Mouse (Mus musculus): Measurements from ENCODE around the gene Prkn. TPM values are rescaled to one million over a fixed set of nuclear protein-coding genes. Genes with fewer than 3 reads are reported as not detected.

The Prkn gene
- polyA plus RNA-seq, 1 experiment from 2014 or later = 2.2 TPM

DNA sequence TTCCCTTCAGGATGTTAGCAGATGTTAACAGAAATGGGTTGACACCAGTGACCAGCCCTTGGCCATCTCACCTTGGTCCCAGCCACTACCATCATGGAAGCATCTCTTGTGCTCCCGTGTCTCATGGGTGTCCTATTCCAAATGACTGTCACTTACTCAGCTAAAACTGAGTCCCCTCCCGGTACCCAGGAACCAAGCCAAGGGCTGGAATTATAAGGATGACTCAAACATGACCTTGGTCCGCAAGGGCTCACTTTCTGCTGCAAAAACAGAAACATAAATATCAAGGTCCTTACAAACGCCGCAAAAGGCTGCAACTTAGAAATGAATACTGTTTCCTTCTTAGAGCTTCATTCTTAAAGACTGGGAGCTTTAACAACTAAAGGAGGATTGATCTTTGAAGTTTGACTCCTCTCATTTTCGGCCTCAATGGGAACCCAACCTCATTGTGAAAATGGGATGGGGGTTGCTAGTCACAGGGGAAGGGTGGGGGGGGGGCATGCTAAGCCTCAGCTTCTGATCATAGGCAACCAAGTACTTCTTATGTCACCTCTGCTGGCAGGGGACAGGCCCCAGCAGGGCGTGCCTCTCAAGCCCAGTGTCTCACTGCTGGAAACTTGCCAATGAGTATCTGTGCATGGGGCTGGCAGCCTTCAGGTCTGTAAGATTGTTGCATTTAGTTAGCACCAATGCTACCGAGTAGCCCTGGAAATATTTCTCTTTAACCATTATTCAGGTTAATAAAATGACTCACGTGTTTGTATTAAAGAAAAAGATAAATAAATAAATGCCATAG is 1208.7 kb downstream of the Prkn start:
- Histone ChIP-seq H3K36me3 (ENCODE audit: control insufficient read depth, insufficient read depth, low read length) (no peaks in the 10 kb centered on the region), H3K4me1 (ENCODE audit: control insufficient read depth, insufficient read depth, low read length) (peaks cover 7% of the 10 kb centered on the region; the same call in 1 of the 2 replicates), H3K4me3 (replicated peaks; ENCODE audit: low read length) (no peak overlapping the region), H3K9me3 (replicated peaks; ENCODE audit: control insufficient read depth, low read length) (no peaks in the 10 kb centered on the region), H3K27ac (ENCODE audit: low read length) (no peak overlapping the region), H3K27me3 (ENCODE audit: control insufficient read depth, insufficient read depth, low read length) (no peaks in the 10 kb centered on the region), H3K9ac (ENCODE audit: low read length) (no peak overlapping the region), H3K4me2 (ENCODE audit: low read depth, low read length) (no peak overlapping the region)
- WGBS = 57% methylated on average over 9 of the region's 9 CpGs
- ATAC-seq (ENCODE audit: insufficient read depth, low FRiP score) = no peak

DNA sequence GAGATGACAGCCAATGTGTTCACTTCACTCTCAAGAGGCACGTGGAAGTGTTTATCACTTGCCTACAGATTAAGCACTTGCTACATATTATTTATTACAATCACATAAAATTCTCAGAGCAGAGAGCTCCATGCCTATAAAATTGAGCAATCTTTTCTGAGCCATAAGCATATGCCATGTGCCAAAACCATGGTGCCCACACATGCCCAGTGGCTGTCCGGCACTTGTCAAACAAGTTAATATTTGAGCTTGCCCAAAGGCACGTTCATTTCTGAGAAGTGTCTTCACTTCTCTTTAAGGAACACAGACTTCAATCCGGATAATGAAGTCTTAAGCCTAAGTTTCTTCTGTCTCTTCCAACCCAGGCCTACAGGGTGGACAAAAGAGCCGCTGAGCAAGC is 1210.1 kb downstream of the Prkn start:
- H3K9me3 ChIP-seq (replicated peaks; ENCODE audit: control insufficient read depth, low read length) = no peaks in the 10 kb centered on the region
- H3K36me3 ChIP-seq (ENCODE audit: control insufficient read depth, insufficient read depth, low read length) = no peaks in the 10 kb centered on the region
- peaks cover under 1% of the 10 kb centered on the region; the same call in 1 of the 2 replicates for H3K4me1 ChIP-seq (ENCODE audit: control insufficient read depth, insufficient read depth, low read length)
- ATAC-seq (ENCODE audit: insufficient read depth, low FRiP score) = no peak
- H3K4me2 ChIP-seq (ENCODE audit: low read depth, low read length) = no peak overlapping the region
- 75% methylated on average over 5 of the region's 5 CpGs for whole genome bisulfite sequencing
- no peak overlapping the region for H3K27ac ChIP-seq (ENCODE audit: low read length)
- no peaks in the 10 kb centered on the region for H3K27me3 ChIP-seq (ENCODE audit: control insufficient read depth, insufficient read depth, low read length)
- H3K4me3 ChIP-seq (replicated peaks; ENCODE audit: low read length) = no peak overlapping the region
- H3K9ac ChIP-seq (ENCODE audit: low read length) = no peak overlapping the region

DNA sequence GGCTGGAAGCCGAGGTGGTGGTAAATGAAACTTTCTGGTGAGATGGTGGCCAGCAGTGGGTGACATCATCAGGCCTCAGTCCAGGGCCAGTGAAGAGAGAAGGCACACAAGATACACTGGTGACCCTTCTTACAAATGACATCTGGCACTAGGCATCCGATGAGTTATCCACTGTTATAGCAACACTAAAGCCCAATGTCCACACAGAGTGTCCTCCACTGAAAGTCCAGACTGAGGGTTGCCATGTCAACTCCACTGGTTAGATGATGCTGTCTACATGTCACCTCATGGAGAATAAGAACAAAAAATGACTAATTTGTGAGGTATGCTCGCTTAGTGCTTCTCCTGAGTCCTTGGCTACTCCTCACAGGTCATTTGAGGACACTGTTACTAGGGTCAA is 1210.8 kb downstream of the Prkn start:
- Histone ChIP-seq H3K4me3 (replicated peaks; ENCODE audit: low read length) (no peak overlapping the region), H3K9ac (ENCODE audit: low read length) (no peak overlapping the region), H3K4me1 (ENCODE audit: control insufficient read depth, insufficient read depth, low read length) (no peaks in the 10 kb centered on the region), H3K27ac (ENCODE audit: low read length) (no peak overlapping the region), H3K4me2 (ENCODE audit: low read depth, low read length) (no peak overlapping the region), H3K27me3 (ENCODE audit: control insufficient read depth, insufficient read depth, low read length) (no peaks in the 10 kb centered on the region), H3K9me3 (replicated peaks; ENCODE audit: control insufficient read depth, low read length) (no peaks in the 10 kb centered on the region), H3K36me3 (ENCODE audit: control insufficient read depth, insufficient read depth, low read length) (no peaks in the 10 kb centered on the region)
- 82% methylated on average over 3 of the region's 3 CpGs for WGBS
- no peak for ATAC-seq (ENCODE audit: insufficient read depth, low FRiP score)

DNA sequence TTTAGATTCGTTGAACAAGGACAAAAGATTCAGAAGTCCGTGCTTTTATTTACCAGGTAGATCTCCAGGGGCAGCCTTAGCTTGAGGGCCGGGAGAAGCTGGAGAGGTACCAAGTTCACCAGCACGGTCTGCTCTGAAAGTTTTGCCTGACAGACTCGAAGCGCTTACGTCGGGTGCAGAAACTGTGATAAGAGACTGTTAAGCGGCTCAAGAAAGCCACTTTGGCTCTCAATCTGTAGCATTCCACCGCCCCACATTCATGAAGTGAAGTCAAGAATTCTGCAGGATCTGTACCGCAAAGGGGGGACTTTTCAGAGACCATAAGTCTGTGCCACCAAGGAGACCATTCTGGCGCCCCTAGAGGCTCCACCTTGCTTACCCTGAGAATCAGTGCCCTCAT is 1212.5 kb downstream of the Prkn start:
- Histone ChIP-seq H3K36me3 (ENCODE audit: control insufficient read depth, insufficient read depth, low read length) (no peaks in the 10 kb centered on the region), H3K9ac (ENCODE audit: low read length) (no peak overlapping the region), H3K27me3 (ENCODE audit: control insufficient read depth, insufficient read depth, low read length) (no peaks in the 10 kb centered on the region), H3K4me2 (ENCODE audit: low read depth, low read length) (no peak overlapping the region), H3K9me3 (replicated peaks; ENCODE audit: control insufficient read depth, low read length) (no peaks in the 10 kb centered on the region), H3K4me1 (ENCODE audit: control insufficient read depth, insufficient read depth, low read length) (no peaks in the 10 kb centered on the region), H3K27ac (ENCODE audit: low read length) (no peak overlapping the region), H3K4me3 (replicated peaks; ENCODE audit: low read length) (no peak overlapping the region)
- WGBS = 86% methylated on average over 12 of the region's 12 CpGs
- no peak for ATAC-seq (ENCODE audit: insufficient read depth, low FRiP score)

DNA sequence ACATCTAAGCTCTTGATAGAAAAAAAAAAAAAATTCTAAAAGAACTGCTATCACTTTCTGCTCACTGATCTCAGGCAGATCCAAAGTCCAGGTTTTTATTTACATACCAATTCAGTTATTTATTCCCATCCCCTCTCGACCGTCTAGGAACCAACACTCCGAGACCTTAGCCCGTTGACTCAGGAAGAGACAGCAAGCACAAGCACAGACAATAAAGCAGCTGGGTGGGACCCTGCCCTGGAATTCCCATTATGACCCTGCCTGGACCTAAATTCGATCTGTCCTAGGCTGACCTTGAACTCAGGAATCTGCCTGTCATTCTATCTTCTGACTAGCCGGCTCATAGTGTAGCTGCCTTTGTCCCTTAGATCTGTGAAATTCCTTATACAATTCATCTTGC is 1218.9 kb downstream of the Prkn start:
- Histone ChIP-seq H3K4me3 (replicated peaks; ENCODE audit: low read length) (no peak overlapping the region), H3K9ac (ENCODE audit: low read length) (no peak overlapping the region), H3K27ac (ENCODE audit: low read length) (no peak overlapping the region), H3K9me3 (replicated peaks; ENCODE audit: control insufficient read depth, low read length) (no peaks in the 10 kb centered on the region), H3K27me3 (ENCODE audit: control insufficient read depth, insufficient read depth, low read length) (no peaks in the 10 kb centered on the region), H3K4me1 (ENCODE audit: control insufficient read depth, insufficient read depth, low read length) (no peaks in the 10 kb centered on the region), H3K4me2 (ENCODE audit: low read depth, low read length) (no peak overlapping the region), H3K36me3 (ENCODE audit: control insufficient read depth, insufficient read depth, low read length) (no peaks in the 10 kb centered on the region)
- WGBS = 79% methylated on average over 6 of the region's 6 CpGs
- no peak for ATAC-seq (ENCODE audit: insufficient read depth, low FRiP score)

DNA sequence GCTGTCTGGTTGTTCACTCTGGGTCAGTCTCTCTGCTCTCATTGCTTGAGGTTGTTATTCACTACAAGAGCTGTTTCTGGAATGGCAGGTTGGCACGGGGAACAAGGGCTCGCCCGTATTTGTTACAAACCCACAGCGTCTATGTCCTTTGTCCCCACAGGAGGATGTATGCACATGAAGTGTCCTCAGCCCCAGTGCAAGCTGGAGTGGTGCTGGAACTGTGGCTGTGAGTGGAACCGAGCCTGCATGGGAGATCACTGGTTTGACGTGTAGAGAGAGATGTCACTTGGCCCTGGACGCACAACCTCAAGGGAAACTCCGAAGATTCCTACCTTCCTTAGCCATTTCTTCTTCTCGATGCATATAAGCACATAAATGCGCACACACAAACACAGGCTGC is 1221.2 kb downstream of the Prkn start:
- Histone ChIP-seq H3K4me2 (ENCODE audit: low read depth, low read length) (no peak overlapping the region), H3K27me3 (ENCODE audit: control insufficient read depth, insufficient read depth, low read length) (no peaks in the 10 kb centered on the region), H3K4me1 (ENCODE audit: control insufficient read depth, insufficient read depth, low read length) (no peaks in the 10 kb centered on the region), H3K36me3 (ENCODE audit: control insufficient read depth, insufficient read depth, low read length) (no peaks in the 10 kb centered on the region), H3K9me3 (replicated peaks; ENCODE audit: control insufficient read depth, low read length) (no peaks in the 10 kb centered on the region; the same call in 1 of the 2 replicates), H3K4me3 (replicated peaks; ENCODE audit: low read length) (no peak overlapping the region), H3K9ac (ENCODE audit: low read length) (no peak overlapping the region), H3K27ac (ENCODE audit: low read length) (no peak overlapping the region)
- ATAC-seq (ENCODE audit: insufficient read depth, low FRiP score) = no peak
- WGBS = 83% methylated on average over 10 of the region's 10 CpGs

DNA sequence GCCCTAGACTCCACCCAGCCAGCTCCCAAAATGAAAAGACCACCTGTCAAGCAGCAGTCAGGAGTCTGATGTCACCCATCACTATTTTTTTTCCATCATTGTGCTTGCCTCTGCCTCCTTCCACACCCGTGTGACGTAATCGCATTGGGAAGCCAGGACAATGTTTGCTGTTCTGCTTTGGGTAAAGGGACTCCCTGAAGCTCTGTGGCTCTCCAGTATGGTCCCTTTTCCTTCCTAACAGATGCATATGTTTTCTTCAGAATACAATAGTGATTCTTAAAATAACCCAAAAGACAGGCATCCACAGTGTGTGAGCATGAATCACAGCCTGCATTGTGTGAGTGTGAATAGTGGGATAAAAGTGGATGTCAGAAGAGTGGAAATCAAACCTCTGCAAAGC is 1222.7 kb downstream of the Prkn start:
- 73% methylated on average over 3 of the region's 3 CpGs for WGBS
- Histone ChIP-seq H3K4me3 (replicated peaks; ENCODE audit: low read length) (no peak overlapping the region), H3K27me3 (ENCODE audit: control insufficient read depth, insufficient read depth, low read length) (no peaks in the 10 kb centered on the region), H3K9me3 (replicated peaks; ENCODE audit: control insufficient read depth, low read length) (no peaks in the 10 kb centered on the region; the same call in 1 of the 2 replicates), H3K36me3 (ENCODE audit: control insufficient read depth, insufficient read depth, low read length) (no peaks in the 10 kb centered on the region), H3K4me2 (ENCODE audit: low read depth, low read length) (no peak overlapping the region), H3K4me1 (ENCODE audit: control insufficient read depth, insufficient read depth, low read length) (no peaks in the 10 kb centered on the region), H3K9ac (ENCODE audit: low read length) (no peak overlapping the region), H3K27ac (ENCODE audit: low read length) (no peak overlapping the region)
- ATAC-seq (ENCODE audit: insufficient read depth, low FRiP score) = no peak

DNA sequence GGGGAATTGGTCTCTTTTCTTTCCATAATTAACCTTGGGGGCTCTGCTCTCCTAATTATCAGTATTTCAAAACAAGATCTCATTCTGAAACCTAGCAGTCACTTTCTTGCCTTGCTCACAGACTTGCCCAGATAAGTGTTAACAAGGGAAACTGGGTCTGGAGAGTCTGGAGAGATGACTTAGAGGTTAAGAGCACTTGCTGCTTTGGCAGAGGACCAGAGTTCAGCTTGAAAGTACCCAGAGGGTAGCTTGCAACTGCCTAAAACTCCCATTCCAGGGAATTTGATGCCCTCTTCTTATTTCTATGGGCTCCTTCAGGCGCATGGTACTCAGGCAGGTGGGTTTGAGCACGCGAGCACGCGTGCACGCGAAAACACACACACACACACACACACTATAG is 1223.3 kb downstream of the Prkn start:
- no peak overlapping the region for H3K4me3 ChIP-seq (replicated peaks; ENCODE audit: low read length)
- no peak overlapping the region for H3K27ac ChIP-seq (ENCODE audit: low read length)
- 95% methylated on average over 7 of the region's 7 CpGs for WGBS
- H3K4me2 ChIP-seq (ENCODE audit: low read depth, low read length) = no peak overlapping the region
- no peaks in the 10 kb centered on the region for H3K27me3 ChIP-seq (ENCODE audit: control insufficient read depth, insufficient read depth, low read length)
- no peak overlapping the region for H3K9ac ChIP-seq (ENCODE audit: low read length)
- no peak for ATAC-seq (ENCODE audit: insufficient read depth, low FRiP score)
- H3K36me3 ChIP-seq (ENCODE audit: control insufficient read depth, insufficient read depth, low read length) = no peaks in the 10 kb centered on the region
- no peaks in the 10 kb centered on the region; the same call in 1 of the 2 replicates for H3K9me3 ChIP-seq (replicated peaks; ENCODE audit: control insufficient read depth, low read length)
- H3K4me1 ChIP-seq (ENCODE audit: control insufficient read depth, insufficient read depth, low read length) = no peaks in the 10 kb centered on the region

DNA sequence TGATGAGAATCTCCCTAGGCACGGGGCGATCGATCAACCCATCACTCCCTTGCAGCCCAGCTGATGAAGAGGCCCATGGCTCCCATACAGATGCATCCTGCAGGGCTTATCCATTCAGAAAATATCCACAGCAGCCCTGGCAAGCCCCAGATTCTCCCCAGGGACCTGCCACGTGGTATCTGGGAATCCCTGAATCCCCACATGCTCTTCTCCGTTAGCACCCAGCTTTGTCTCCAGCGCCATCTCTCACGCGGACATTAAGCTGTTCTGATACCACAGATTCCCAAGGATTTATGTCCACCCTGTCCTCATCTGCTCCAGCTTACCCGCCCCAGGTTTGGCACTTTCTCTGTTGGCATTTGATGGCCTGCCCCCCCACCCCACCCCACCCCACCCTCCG is 1225.9 kb downstream of the Prkn start:
- Histone ChIP-seq H3K36me3 (ENCODE audit: control insufficient read depth, insufficient read depth, low read length) (no peaks in the 10 kb centered on the region), H3K27me3 (ENCODE audit: control insufficient read depth, insufficient read depth, low read length) (no peaks in the 10 kb centered on the region), H3K9ac (ENCODE audit: low read length) (no peak overlapping the region), H3K4me2 (ENCODE audit: low read depth, low read length) (no peak overlapping the region), H3K4me1 (ENCODE audit: control insufficient read depth, insufficient read depth, low read length) (no peaks in the 10 kb centered on the region), H3K27ac (ENCODE audit: low read length) (no peak overlapping the region), H3K4me3 (replicated peaks; ENCODE audit: low read length) (no peak overlapping the region), H3K9me3 (replicated peaks; ENCODE audit: control insufficient read depth, low read length) (no peaks in the 10 kb centered on the region; the same call in 1 of the 2 replicates)
- ATAC-seq (ENCODE audit: insufficient read depth, low FRiP score) = no peak
- 80% methylated on average over 10 of the region's 10 CpGs for WGBS

All from stomach, embryonic 16.5 days (tissue).